In the genomic region with DNA sequence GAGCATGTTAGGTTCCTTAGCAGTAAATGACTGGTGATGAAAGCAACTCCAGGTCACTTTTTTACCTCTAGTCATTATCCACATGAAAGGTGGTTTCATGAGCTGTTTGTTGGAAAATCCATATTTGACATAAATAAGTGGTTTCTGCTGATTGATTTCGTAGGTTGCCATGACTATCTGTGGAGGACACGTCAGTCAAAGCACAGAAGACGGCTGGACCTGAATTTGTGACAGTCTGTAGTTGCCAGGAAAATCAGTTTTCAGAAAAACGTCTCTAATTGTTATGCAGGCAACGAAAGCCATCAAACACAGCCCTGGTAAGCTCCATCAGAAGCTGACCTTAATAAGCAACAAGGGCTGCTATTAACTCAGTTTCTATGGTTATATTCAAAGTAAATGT, we compare ENCODE assay signal across 12 mouse cellular contexts.
"Had no signal": no experiment of that assay in that cellular context is flagged by ENCODE, and none has a peak within 500 bp of the region (broad histone marks: within the 10 kb centered on the region; RNA-seq: fewer than 3 reads in every experiment).

No protein-coding gene starts in this region.

- H3K9me3 ChIP-seq: kidney, embryonic 15.5 days; limb, embryonic 10.5 days; liver, embryonic 15.5 days had no signal

- H3K4me1 ChIP-seq: kidney, embryonic 15.5 days; limb, embryonic 10.5 days; liver, embryonic 15.5 days had no signal

- H3K36me3 ChIP-seq: kidney, embryonic 15.5 days; limb, embryonic 10.5 days; liver, embryonic 15.5 days had no signal

- H3K9ac ChIP-seq: kidney, embryonic 15.5 days; liver, embryonic 15.5 days had no signal

- H3K4me2 ChIP-seq: kidney, embryonic 15.5 days; liver, embryonic 11.5 days; liver, embryonic 15.5 days had no signal

- H3K27ac ChIP-seq: kidney, embryonic 15.5 days; limb, embryonic 10.5 days; liver, embryonic 15.5 days had no signal

- H3K27me3 ChIP-seq: kidney, embryonic 15.5 days; liver, embryonic 15.5 days had no signal

- ATAC-seq: intestine, embryonic 16.5 days; lung, postnatal 0 days had no signal

- H3K4me3 ChIP-seq: kidney, embryonic 15.5 days; limb, embryonic 10.5 days; liver, embryonic 15.5 days had no signal

- DNase-seq: kidney, adult 2 months; kidney, postnatal 14 days; lung, adult 2 months; lung, postnatal 36 days; right cerebral cortex, postnatal 25 days; thymus, postnatal 36 days had no signal
